Mouse (Mus musculus): ENCODE measurements around the gene Car10. TPM values are rescaled to one million over a fixed set of nuclear protein-coding genes. Genes with fewer than 3 reads are reported as not detected.
"Not testable (repeated sequence)": the region's sequence is repeated elsewhere in the genome, so short reads cannot be mapped to it uniquely, and the experiment has no call there.

The Car10 gene
- polyA plus RNA-seq, 1 experiment from 2014 or later: not detected

- Histone ChIP-seq H3K79me2 (ENCODE audit: inconsistent target) (no peaks in the 10 kb centered on the region), H3K36me3 (ENCODE audit: inconsistent target) (no peaks in the 10 kb centered on the region), H3K27ac (no peak overlapping the region), H3K4me3 (ENCODE audit: inconsistent target) (no peak overlapping the region)
- WGBS (ENCODE audit: missing documents): 62% methylated on average over 4 of the region's 4 CpGs
Measured at GRCm38 (mm10) chr11:93391159-93391558, 293.3 kb downstream of the Car10 start.

DNA sequence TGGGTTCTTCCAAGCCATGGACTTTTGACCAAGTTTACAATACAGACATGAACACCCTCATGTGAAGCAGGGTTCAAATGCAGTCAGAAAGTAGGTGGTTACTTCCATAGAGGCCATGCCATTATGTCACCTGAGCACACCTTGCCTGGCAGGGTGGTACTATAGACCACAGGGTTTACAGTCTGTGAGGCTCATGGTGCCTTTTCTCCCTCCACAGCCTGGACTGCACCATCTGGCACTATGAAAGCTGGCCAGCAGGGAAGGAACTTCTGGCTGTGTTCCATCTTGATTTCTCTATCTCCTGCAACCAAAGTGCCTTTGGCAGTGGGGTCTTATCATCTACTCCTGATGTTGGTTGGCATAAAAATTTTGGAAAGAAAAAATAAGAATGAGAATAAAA lies 295.5 kb downstream of the Car10 start:
- H3K79me2 ChIP-seq (ENCODE audit: inconsistent target); H3K36me3 ChIP-seq (ENCODE audit: inconsistent target); H3K27ac ChIP-seq; H3K4me3 ChIP-seq (ENCODE audit: inconsistent target): not testable (repeated sequence)

DNA sequence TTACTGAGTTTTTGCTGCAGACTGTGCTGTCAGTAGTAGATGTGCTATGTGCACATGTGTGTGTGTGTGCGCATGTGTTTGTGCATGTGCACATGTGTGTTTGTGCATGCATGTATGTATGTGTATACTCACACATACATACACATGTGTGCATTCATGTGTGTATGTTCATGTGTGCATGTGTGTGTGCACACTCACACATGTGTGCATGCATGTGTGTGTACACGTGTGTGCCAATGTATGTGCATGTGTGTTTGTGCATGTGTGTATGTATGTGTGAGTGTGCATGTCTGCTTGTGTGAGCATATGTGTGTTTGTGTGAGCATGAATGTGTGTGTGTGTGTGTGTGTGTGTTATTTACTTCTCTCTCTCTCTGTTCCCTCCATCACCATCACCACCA lies 298.5 kb downstream of the Car10 start:
- 100% methylated on average over 2 of the region's 2 CpGs for WGBS (ENCODE audit: missing documents)
- no peaks in the 10 kb centered on the region for H3K36me3 ChIP-seq (ENCODE audit: inconsistent target)
- no peak overlapping the region for H3K27ac ChIP-seq
- no peak overlapping the region for H3K4me3 ChIP-seq (ENCODE audit: inconsistent target)
- no peaks in the 10 kb centered on the region for H3K79me2 ChIP-seq (ENCODE audit: inconsistent target)

GRCm38 (mm10) chr11:93401167-93401566 lies 303.3 kb downstream of the Car10 start:
- H3K36me3 ChIP-seq (ENCODE audit: inconsistent target); H3K79me2 ChIP-seq (ENCODE audit: inconsistent target); H3K4me3 ChIP-seq (ENCODE audit: inconsistent target); H3K27ac ChIP-seq: not testable (repeated sequence)
- WGBS (ENCODE audit: missing documents): 83% methylated on average over 1 of the region's 1 CpGs

GRCm38 (mm10) chr11:93407981-93408380 lies 310.2 kb downstream of the Car10 start:
- Histone ChIP-seq H3K27ac (no peak overlapping the region), H3K79me2 (ENCODE audit: inconsistent target) (no peaks in the 10 kb centered on the region), H3K36me3 (ENCODE audit: inconsistent target) (no peaks in the 10 kb centered on the region), H3K4me3 (ENCODE audit: inconsistent target) (no peak overlapping the region)
- WGBS (ENCODE audit: missing documents): 86% methylated on average over 2 of the region's 5 CpGs

- 71% methylated on average over 5 of the region's 5 CpGs for WGBS (ENCODE audit: missing documents)
- no peaks in the 10 kb centered on the region for H3K79me2 ChIP-seq (ENCODE audit: inconsistent target)
- no peak overlapping the region for H3K27ac ChIP-seq
- no peaks in the 10 kb centered on the region for H3K36me3 ChIP-seq (ENCODE audit: inconsistent target)
- no peak overlapping the region for H3K4me3 ChIP-seq (ENCODE audit: inconsistent target)
Measured at GRCm38 (mm10) chr11:93431482-93431881, 333.7 kb downstream of the Car10 start.

DNA sequence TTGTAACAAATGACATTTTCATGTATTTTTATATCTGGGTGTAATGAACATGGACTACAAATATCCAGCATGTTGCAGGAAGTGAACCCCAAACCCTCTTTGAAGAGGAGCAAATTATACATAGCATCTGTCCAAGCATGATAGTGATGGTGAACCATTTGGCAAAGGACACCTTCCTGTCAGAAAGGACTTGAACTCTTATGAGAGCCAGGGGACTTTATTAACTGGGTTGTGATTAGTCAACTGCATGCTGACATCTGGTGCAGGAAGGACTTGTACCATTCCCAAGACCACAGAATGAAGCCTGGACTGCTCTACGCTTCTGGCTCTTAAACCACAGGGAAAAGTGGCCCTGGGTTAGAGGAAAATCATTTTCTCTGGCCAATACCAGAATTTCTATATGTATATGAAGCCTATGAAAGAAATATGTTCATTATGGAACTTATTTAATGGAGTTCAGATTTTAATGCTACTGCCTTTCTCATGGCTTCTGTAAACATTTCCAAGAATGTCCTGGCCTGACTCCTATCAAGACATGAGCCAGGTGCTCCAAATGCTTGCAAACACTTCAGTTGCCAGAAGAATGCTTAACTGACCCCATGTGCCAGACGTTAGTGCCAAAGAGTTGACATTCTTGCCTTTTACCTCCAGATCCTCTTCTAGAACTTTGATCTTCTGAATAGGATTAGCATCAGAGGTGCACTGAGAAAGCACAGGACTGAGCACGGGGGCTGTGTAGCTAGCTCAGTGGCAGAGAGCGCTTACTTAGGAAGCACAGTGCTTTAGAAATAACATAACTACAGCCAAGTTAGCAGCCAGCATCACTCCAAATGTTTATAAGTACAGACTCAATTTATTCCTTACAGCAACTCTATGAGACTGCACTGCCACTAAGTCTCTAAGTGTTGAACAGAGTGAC lies 337.4 kb downstream of the Car10 start:
- 69% methylated on average over 4 of the region's 4 CpGs for WGBS (ENCODE audit: missing documents)
- Histone ChIP-seq H3K27ac (no peak overlapping the region), H3K36me3 (ENCODE audit: inconsistent target) (no peaks in the 10 kb centered on the region), H3K4me3 (ENCODE audit: inconsistent target) (no peak overlapping the region), H3K79me2 (ENCODE audit: inconsistent target) (no peaks in the 10 kb centered on the region)

- H3K4me3 ChIP-seq (ENCODE audit: inconsistent target): no peak overlapping the region
- WGBS (ENCODE audit: missing documents): 70% methylated on average over 2 of the region's 2 CpGs
- no peaks in the 10 kb centered on the region for H3K79me2 ChIP-seq (ENCODE audit: inconsistent target)
- H3K36me3 ChIP-seq (ENCODE audit: inconsistent target): no peaks in the 10 kb centered on the region
- H3K27ac ChIP-seq: no peak overlapping the region
Measured at GRCm38 (mm10) chr11:93436892-93437291, 339.1 kb downstream of the Car10 start.

- no peak overlapping the region for H3K4me3 ChIP-seq (ENCODE audit: inconsistent target)
- no peaks in the 10 kb centered on the region for H3K36me3 ChIP-seq (ENCODE audit: inconsistent target)
- H3K79me2 ChIP-seq (ENCODE audit: inconsistent target): no peaks in the 10 kb centered on the region
- 53% methylated on average over 1 of the region's 1 CpGs for WGBS (ENCODE audit: missing documents)
- no peak overlapping the region for H3K27ac ChIP-seq
Measured at GRCm38 (mm10) chr11:93440466-93440865, 342.6 kb downstream of the Car10 start.

DNA sequence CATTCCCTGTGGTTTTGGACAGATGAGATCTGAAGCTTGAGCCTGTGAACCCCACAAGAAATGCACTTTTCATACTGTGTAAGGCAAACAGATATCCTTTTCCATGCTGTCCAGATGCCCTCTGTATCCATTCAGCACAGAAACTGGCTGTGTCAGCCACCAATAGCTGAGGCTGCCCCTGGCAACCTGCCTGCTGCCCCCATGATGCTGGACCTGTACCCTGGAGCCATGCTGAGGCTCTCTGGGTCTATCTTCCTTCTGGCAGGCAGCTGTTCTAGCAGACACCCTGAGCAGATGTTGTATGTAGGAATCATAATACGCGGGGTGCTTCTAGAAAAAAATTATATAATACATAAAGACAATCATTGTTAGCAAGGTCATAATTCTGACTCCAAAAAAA lies 345.9 kb downstream of the Car10 start:
- Histone ChIP-seq H3K36me3 (ENCODE audit: inconsistent target) (no peaks in the 10 kb centered on the region), H3K4me3 (ENCODE audit: inconsistent target) (no peak overlapping the region), H3K79me2 (ENCODE audit: inconsistent target) (no peaks in the 10 kb centered on the region), H3K27ac (no peak overlapping the region)
- WGBS (ENCODE audit: missing documents): 96% methylated on average over 2 of the region's 2 CpGs

- Histone ChIP-seq H3K4me3 (ENCODE audit: inconsistent target) (no peak overlapping the region), H3K27ac (no peak overlapping the region), H3K79me2 (ENCODE audit: inconsistent target) (no peaks in the 10 kb centered on the region), H3K36me3 (ENCODE audit: inconsistent target) (no peaks in the 10 kb centered on the region)
- 87% methylated on average over 8 of the region's 8 CpGs for WGBS (ENCODE audit: missing documents)
Measured at GRCm38 (mm10) chr11:93444741-93445140, 346.9 kb downstream of the Car10 start.

- no peaks in the 10 kb centered on the region for H3K36me3 ChIP-seq (ENCODE audit: inconsistent target)
- WGBS (ENCODE audit: missing documents): 94% methylated on average over 3 of the region's 3 CpGs
- no peaks in the 10 kb centered on the region for H3K79me2 ChIP-seq (ENCODE audit: inconsistent target)
- no peak overlapping the region for H3K27ac ChIP-seq
- no peak overlapping the region for H3K4me3 ChIP-seq (ENCODE audit: inconsistent target)
Measured at GRCm38 (mm10) chr11:93447566-93447965, 349.7 kb downstream of the Car10 start.

DNA sequence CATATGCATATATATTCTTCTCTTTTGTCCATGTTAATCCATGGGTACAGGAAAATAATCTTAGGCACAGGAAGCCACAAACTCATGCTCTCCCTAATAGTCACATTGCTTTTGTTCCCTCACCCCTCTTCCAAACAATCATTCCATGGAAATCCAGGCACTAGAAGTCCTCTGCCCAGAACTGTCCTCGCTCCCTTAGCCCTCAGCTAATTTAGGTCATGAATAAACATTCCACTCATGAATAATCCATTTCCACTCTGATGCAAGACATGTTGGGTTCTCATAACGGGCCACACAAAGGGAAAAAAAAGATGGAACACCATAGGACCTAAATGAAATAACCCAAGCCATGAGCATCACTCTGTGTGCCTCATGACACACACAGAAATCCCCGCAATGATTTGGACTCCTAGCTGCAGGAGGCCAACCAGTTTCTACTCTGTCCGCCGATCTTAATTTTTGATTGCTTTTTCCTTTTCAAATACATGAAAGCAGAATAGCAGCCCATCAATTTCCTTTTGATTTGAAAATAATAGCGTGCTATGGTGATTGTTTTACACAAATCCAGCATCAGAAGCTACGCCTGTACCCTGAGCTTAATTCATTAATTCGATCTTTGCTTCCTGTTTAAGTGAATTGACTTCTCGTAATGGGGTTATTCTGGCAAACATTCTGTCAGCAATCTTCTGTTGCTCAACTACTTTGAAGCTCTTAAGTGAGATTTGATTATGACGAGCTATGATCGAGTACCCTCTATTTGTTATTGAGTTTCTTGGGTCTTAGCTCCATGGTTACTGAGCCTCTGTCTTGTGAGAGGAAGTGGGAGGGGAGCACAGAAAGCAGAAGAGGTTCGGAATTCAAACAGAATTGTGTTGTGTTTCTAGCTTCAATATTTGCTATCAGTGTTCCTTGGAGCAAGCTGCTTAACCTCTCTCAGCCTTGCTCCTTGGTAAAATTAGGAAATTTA lies 350.7 kb downstream of the Car10 start:
- WGBS (ENCODE audit: missing documents): 75% methylated on average over 12 of the region's 12 CpGs
- H3K79me2 ChIP-seq (ENCODE audit: inconsistent target): no peaks in the 10 kb centered on the region
- no peak overlapping the region for H3K27ac ChIP-seq
- no peak overlapping the region for H3K4me3 ChIP-seq (ENCODE audit: inconsistent target)
- H3K36me3 ChIP-seq (ENCODE audit: inconsistent target): no peaks in the 10 kb centered on the region

GRCm38 (mm10) chr11:93450535-93450934 lies 352.7 kb downstream of the Car10 start:
- H3K79me2 ChIP-seq (ENCODE audit: inconsistent target): no peaks in the 10 kb centered on the region
- H3K4me3 ChIP-seq (ENCODE audit: inconsistent target): no peak overlapping the region
- 89% methylated on average over 7 of the region's 7 CpGs for WGBS (ENCODE audit: missing documents)
- H3K27ac ChIP-seq: no peak overlapping the region
- no peaks in the 10 kb centered on the region for H3K36me3 ChIP-seq (ENCODE audit: inconsistent target)

GRCm38 (mm10) chr11:93466221-93466620 lies 368.4 kb downstream of the Car10 start:
- no peaks in the 10 kb centered on the region for H3K36me3 ChIP-seq (ENCODE audit: inconsistent target)
- WGBS (ENCODE audit: missing documents): 90% methylated on average over 4 of the region's 4 CpGs
- H3K79me2 ChIP-seq (ENCODE audit: inconsistent target): no peaks in the 10 kb centered on the region
- H3K4me3 ChIP-seq (ENCODE audit: inconsistent target): no peak overlapping the region
- H3K27ac ChIP-seq: no peak overlapping the region
